Mouse (Mus musculus) megakaryocyte, embryonic 14.5 days (primary cell): ENCODE data around the gene Mtf2. TPM values are rescaled to one million over a fixed set of nuclear protein-coding genes. Genes with fewer than 3 reads are reported as not detected.
"Not testable (repeated sequence)": the region's sequence is repeated elsewhere in the genome, so short reads cannot be mapped to it uniquely, and the experiment has no call there.

Source experiments
- H3K27me3 ChIP-seq: replicated peaks from 2 replicates; pipeline ENCODE3; 2012; ENCODE audit warnings: inconsistent platforms
- H3K36me3 ChIP-seq: replicated peaks from 2 replicates; pipeline ENCODE3; 2012; ENCODE audit warnings: low read length, inconsistent platforms, mixed read lengths
- H3K4me1 ChIP-seq: 2 replicates; pipeline ENCODE4 v1.6.1; 2012; ENCODE audit warnings: inconsistent platforms
- H3K4me3 ChIP-seq: replicated peaks from 2 replicates; pipeline ENCODE3; 2012; ENCODE audit warnings: moderate library complexity, mild to moderate bottlenecking, inconsistent platforms
- H3K9me3 ChIP-seq: 2 replicates; pipeline ENCODE4 v1.6.1; 2012; ENCODE audit warnings: inconsistent platforms
- FLI1 ChIP-seq: IDR thresholded peaks from 2 replicates; pipeline ENCODE4 v1.6.1; 2012; ENCODE audit warnings: low read length, inconsistent platforms, mixed read lengths
- GATA1 ChIP-seq: IDR thresholded peaks from 3 replicates; pipeline ENCODE4 v1.6.1; 2012; ENCODE audit warnings: mixed read lengths, low read length, inconsistent platforms, borderline replicate concordance
- polyA plus RNA-seq: library from polyadenylated mRNA; stranded (reverse); fragments of >175 nt; gene quantifications from 2 replicates; pipeline ENCODE4 v1.2.3, GENCODE M21; 2012; ENCODE audit warnings: low replicate concordance; ENCODE audit not compliant: insufficient read depth

Gene Mtf2
- polyA plus RNA-seq = 5.8 and 11.6 TPM in 2 replicates

- Histone ChIP-seq H3K9me3 (peaks cover 7% of the 10 kb centered on the region), H3K4me3 (peak within 1 kb of the TSS; percentile 98), H3K36me3 (peaks cover 32% of the 10 kb centered on the region), H3K4me1 (peaks cover 19% of the 10 kb centered on the region), H3K27me3 (no peaks in the 10 kb centered on the region)
- TF ChIP-seq FLI1 (no peak), GATA1 (no peak)
Measured at GRCm38 (mm10) chr5:108065465-108066411, at the start of gene Mtf2. Gene Mtf2, plus strand, starts transcription at chr5:108065674.

- Histone ChIP-seq H3K9me3 (no peaks in the 10 kb centered on the region), H3K36me3 (no peaks in the 10 kb centered on the region), H3K27me3 (no peaks in the 10 kb centered on the region), H3K4me3 (no peak overlapping the region), H3K4me1 (peaks cover 14% of the 10 kb centered on the region)
- TF ChIP-seq GATA1 = no peak
- TF ChIP-seq FLI1 = no peak
Measured at GRCm38 (mm10) chr5:108017232-108017631, 48.2 kb upstream of the Mtf2 start.

GRCm38 (mm10) chr5:108019367-108019766 lies 46.1 kb upstream of the Mtf2 start:
- no peaks in the 10 kb centered on the region for H3K27me3 ChIP-seq
- no peak for TF ChIP-seq GATA1
- no peak for TF ChIP-seq FLI1
- H3K9me3 ChIP-seq = no peaks in the 10 kb centered on the region
- no peaks in the 10 kb centered on the region for H3K36me3 ChIP-seq
- peaks cover 14% of the 10 kb centered on the region; the same call in 1 of the 2 replicates for H3K4me1 ChIP-seq
- H3K4me3 ChIP-seq = no peak overlapping the region

- H3K4me3 ChIP-seq = no peak overlapping the region
- no peaks in the 10 kb centered on the region for H3K27me3 ChIP-seq
- H3K36me3 ChIP-seq = no peaks in the 10 kb centered on the region
- TF ChIP-seq FLI1 (no peak), GATA1 (no peak)
- peaks cover 14% of the 10 kb centered on the region; the same call in 1 of the 2 replicates for H3K4me1 ChIP-seq
- H3K9me3 ChIP-seq = no peaks in the 10 kb centered on the region
Measured at GRCm38 (mm10) chr5:108021346-108021745, 44.1 kb upstream of the Mtf2 start.

- peaks cover 28% of the 10 kb centered on the region for H3K4me1 ChIP-seq
- no peak for TF ChIP-seq FLI1
- TF ChIP-seq GATA1 = no peak
- no peak overlapping the region for H3K4me3 ChIP-seq
- no peaks in the 10 kb centered on the region for H3K9me3 ChIP-seq
- H3K27me3 ChIP-seq = no peaks in the 10 kb centered on the region
- no peaks in the 10 kb centered on the region for H3K36me3 ChIP-seq
Measured at GRCm38 (mm10) chr5:108028230-108028629, 37.2 kb upstream of the Mtf2 start.

- not testable (repeated sequence) for H3K36me3 ChIP-seq, H3K4me3 ChIP-seq, H3K27me3 ChIP-seq, H3K9me3 ChIP-seq
- peaks cover 28% of the 10 kb centered on the region for H3K4me1 ChIP-seq
Measured at GRCm38 (mm10) chr5:108028797-108029536, 36.5 kb upstream of the Mtf2 start.

- Histone ChIP-seq H3K4me3 (no peak overlapping the region), H3K4me1 (peaks cover 28% of the 10 kb centered on the region), H3K36me3 (no peaks in the 10 kb centered on the region), H3K9me3 (no peaks in the 10 kb centered on the region), H3K27me3 (no peaks in the 10 kb centered on the region)
- TF ChIP-seq GATA1 = no peak
- TF ChIP-seq FLI1 = no peak
Measured at GRCm38 (mm10) chr5:108029968-108030367, 35.5 kb upstream of the Mtf2 start.

- no peaks in the 10 kb centered on the region for H3K9me3 ChIP-seq
- H3K27me3 ChIP-seq = no peaks in the 10 kb centered on the region
- H3K36me3 ChIP-seq = no peaks in the 10 kb centered on the region
- TF ChIP-seq FLI1 (no peak), GATA1 (no peak)
- H3K4me1 ChIP-seq = peaks cover 28% of the 10 kb centered on the region
- H3K4me3 ChIP-seq = no peak overlapping the region
Measured at GRCm38 (mm10) chr5:108031267-108031666, 34.2 kb upstream of the Mtf2 start.

- no peaks in the 10 kb centered on the region for H3K36me3 ChIP-seq
- H3K9me3 ChIP-seq = no peaks in the 10 kb centered on the region
- H3K4me1 ChIP-seq = peaks cover 15% of the 10 kb centered on the region
- no peak for TF ChIP-seq FLI1
- TF ChIP-seq GATA1 = no peak
- H3K27me3 ChIP-seq = no peaks in the 10 kb centered on the region
- no peak overlapping the region for H3K4me3 ChIP-seq
Measured at GRCm38 (mm10) chr5:108034194-108034593, 31.3 kb upstream of the Mtf2 start.

GRCm38 (mm10) chr5:108035523-108035922 lies 30.0 kb upstream of the Mtf2 start:
- TF ChIP-seq FLI1 (no peak), GATA1 (no peak)
- Histone ChIP-seq H3K9me3 (no peaks in the 10 kb centered on the region), H3K27me3 (no peaks in the 10 kb centered on the region), H3K36me3 (no peaks in the 10 kb centered on the region), H3K4me1 (peaks cover 12% of the 10 kb centered on the region), H3K4me3 (no peak overlapping the region)
